Mouse (Mus musculus) left cerebral cortex, postnatal 10 days (tissue): ENCODE measurements at regions not wholly inside any gene's neighbourhood (a gene's known extent, or its start where the extent isn't known, plus 50 kb on each side); places are given as distances from the start of the nearest gene placed in this dataset.

Source experiments
- DNase-seq, 2 experiments: peaks; one replicate each; pipeline ENCODE4 v3.0.0; 2021 to 2022; ENCODE audit warnings: low spot score in 2 of 2, mixed read lengths in 1 of 2; ENCODE audit errors: extremely low spot score in 1 of 2
- intact Hi-C: fragments of 180-260 bp; cut with DNase I; formaldehyde crosslinking; loops from one replicate; pipeline ENCODE4 v1.15.1; 2025

DNA sequence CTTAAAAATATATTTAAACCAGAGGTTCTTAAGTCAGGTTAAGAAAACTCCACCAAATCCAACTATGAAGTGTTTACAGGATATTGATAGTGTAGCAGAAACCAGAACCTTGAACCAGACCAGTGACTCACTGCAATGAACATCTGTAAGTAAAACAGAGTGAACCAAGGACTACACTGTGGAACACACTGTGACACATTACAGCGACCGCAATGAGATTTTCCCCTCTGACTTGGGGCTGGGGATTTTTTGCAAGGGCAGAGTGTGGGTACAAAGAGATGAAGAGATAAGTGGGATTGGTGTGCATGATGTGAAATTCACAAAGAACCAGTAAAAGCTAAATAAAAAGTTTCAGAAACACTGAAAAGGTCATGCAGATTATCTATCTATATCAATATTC is 73.0 kb upstream of the Nrn1 start:
- intact Hi-C loops = no loop called here
- DNase-seq = no peak

DNA sequence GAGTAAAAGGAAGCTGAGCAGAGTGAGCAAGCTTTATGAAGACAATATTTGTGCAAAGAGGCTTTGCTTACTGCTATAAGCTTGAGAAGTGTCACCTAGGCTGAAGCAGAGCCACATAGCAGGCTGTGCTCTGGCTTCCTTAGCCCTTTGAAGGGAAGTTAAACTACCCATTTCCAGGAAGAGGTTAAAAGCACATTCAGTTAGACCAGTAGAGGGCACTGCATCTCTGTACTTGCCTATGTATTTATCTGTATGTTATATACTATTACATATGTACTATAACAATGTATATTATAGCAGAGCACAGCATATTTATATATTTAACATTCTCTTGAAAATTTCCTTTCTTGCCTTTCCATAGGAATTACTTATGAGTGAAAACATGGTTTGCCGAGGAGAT is 54.4 kb upstream of the Nrn1 start:
- DNase-seq = peak in 1 of 2 experiments; percentile 28
- intact Hi-C loops = no loop called here
